Mouse (Mus musculus) C2C12 (cell line): ENCODE measurements around the gene Gm8127. TPM values are rescaled to one million over a fixed set of nuclear protein-coding genes. Genes with fewer than 3 reads are reported as not detected.
"Not testable (repeated sequence)": the region's sequence is repeated elsewhere in the genome, so short reads cannot be mapped to it uniquely, and the experiment has no call there.

Experiments
- H3K27me3 ChIP-seq: one replicate; pipeline ENCODE4 v1.6.1; 2011; ENCODE audit not compliant: control insufficient read depth, insufficient read depth, insufficient read length
- H3K36me3 ChIP-seq: one replicate; pipeline ENCODE4 v1.6.1; 2011; ENCODE audit not compliant: control insufficient read depth, insufficient read depth
- H3K4me3 ChIP-seq: one replicate; pipeline ENCODE4 v1.5.1; 2011; ENCODE audit warnings: mild to moderate bottlenecking, control low read depth; ENCODE audit not compliant: poor library complexity, insufficient read depth, severe bottlenecking
- H3K79me2 ChIP-seq: one replicate; pipeline ENCODE4 v1.6.1; 2011; ENCODE audit not compliant: control insufficient read depth, insufficient read depth
- H3K79me3 ChIP-seq: one replicate; pipeline ENCODE4 v1.6.1; 2011; ENCODE audit warnings: low read depth, control low read depth
- H3ac ChIP-seq: one replicate; pipeline ENCODE3; 2011; ENCODE audit warnings: low read depth; ENCODE audit not compliant: control insufficient read depth, insufficient read length
- polyA plus RNA-seq: library from polyadenylated mRNA; unstranded; fragments of >200 nt; fragmentation: generic; extraction: Trizol; gene quantifications from one replicate; pipeline ENCODE4 v1.2.1, GENCODE M21; 2012; ENCODE audit warnings: missing spikeins

The Gm8127 gene
- polyA plus RNA-seq, 1 experiment, result not detected

DNA sequence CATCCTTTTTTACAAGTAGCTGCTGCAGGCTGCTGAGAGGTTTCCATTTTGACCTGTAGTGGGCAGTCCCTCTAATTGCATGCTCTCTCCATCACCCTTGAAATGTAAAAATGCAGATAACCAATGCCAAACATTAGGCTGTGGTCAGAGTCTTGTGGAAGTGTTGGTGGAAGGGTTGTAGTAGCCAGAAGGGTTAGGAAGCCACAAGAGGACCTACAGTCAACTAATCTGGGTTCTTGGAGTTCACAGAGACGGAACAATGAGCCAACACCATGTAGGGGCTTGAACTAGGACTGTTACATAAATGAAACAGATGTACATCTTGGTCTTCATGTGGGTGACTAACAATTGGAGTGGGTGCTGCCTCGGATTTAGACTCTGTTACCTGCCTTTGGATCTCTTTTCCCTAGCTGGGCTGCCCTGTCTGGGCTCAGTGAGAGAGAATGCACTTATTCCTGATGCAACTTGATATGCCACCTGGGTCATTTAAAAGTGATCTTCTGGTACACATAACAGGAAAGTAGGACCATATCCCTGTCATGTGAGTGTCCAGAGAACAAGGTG lies 25.0 kb downstream of the Gm8127 start:
- not testable (repeated sequence) for H3ac ChIP-seq, H3K36me3 ChIP-seq, H3K79me2 ChIP-seq, H3K79me3 ChIP-seq, H3K27me3 ChIP-seq, H3K4me3 ChIP-seq

DNA sequence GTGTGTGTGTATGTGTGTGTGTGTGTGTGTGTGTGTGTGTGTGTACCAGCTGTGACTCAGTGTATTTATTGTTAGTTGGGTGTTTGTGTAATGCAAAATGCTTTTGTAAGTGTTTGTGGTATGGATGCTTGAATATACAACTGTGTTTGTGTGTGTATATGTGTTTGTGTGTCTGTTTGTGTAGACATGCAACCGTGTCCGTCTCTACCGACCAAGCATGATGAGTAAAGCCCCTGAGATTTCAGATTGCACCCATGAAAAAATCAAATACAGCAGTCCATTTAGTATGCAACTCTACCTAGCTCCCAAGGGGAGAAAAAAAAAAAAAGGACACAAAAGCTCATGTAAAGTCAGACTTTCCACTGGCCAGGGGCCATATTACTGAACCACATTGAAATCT lies 30.2 kb downstream of the Gm8127 start:
- not testable (repeated sequence) for H3K36me3 ChIP-seq, H3K27me3 ChIP-seq, H3ac ChIP-seq, H3K79me2 ChIP-seq, H3K4me3 ChIP-seq, H3K79me3 ChIP-seq

DNA sequence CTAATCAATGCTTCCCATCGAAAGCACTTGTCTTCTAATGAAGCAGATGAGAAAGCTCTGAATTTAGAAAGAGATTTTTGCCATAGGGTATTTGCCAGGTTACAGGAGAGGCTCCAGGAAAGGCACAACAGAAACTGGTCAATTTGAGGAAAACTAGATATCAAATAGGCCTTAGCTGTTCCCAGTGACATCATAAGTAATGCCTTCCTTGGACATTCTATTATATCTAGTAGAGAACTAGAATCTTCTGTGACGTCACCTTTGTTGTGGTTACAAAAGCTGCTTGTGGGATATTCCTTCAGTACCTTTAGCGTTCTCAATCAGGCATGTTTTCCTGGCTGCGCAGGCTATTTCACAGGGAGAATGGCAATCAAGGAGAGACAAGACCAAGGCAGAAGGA lies 35.3 kb downstream of the Gm8127 start, which contains the start of gene Gm8126:
Gm8126 (plus strand) TSS at position 301 of the 400 bp plus-strand sequence.
- H3K79me3 ChIP-seq, H3K27me3 ChIP-seq, H3K36me3 ChIP-seq, H3K79me2 ChIP-seq, H3K4me3 ChIP-seq, H3ac ChIP-seq: not testable (repeated sequence)

DNA sequence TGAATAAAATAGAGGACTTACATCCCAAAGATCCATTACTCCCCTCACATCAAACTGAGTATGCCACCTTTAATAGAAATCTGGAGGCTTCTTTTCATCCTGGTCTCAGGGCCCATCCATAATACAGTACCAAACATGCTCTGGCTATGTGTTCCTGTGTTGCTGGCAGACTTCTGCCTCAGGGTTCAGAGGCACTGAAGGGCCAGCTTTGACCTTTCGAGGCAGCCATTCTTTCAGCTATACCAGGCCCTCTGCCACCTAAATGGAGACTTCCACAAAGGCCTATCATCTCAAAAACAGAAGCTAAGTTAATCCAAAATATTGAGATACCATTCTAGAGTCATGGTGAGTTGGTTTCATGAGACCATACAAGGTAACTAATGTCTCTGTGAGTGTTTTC lies 37.1 kb downstream of the Gm8127 start:
- H3K79me2 ChIP-seq, H3K79me3 ChIP-seq, H3ac ChIP-seq, H3K4me3 ChIP-seq, H3K36me3 ChIP-seq, H3K27me3 ChIP-seq: not testable (repeated sequence)

DNA sequence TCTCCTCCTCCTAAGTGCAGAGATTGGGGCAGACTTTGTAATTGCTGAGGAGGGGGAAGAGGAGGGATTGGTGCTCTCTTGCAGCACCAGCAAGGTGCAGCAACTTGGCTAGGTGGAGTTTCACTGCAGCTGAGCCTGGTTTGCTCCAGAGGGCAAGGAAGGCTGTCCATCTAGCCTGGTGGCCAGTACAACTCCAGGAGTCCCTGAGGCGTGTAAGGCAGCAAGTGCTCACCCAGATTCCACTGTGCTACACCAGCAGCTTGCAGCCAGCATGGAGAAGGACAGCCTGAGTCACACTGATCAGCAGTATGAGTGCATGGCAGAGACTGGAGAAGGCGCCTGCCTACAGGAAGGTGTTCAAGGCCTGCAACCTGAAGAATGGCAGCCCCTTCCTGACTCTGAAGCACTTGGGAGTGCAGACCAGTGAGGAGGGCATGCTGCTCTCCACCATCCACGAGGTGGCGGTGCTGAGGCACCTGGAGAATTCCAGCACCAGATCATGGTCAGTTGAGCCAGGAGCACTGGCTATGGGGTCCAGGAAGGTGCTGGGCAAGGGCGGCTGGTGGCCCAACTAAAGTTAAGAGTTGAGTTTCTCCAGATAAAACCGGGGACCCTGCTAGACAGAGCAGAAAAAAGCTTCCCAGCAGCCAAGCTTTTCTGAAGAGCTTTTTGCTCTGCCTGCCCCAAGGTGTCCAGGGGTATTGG lies 42.9 kb downstream of the Gm8127 start:
- not testable (repeated sequence) for H3K27me3 ChIP-seq

DNA sequence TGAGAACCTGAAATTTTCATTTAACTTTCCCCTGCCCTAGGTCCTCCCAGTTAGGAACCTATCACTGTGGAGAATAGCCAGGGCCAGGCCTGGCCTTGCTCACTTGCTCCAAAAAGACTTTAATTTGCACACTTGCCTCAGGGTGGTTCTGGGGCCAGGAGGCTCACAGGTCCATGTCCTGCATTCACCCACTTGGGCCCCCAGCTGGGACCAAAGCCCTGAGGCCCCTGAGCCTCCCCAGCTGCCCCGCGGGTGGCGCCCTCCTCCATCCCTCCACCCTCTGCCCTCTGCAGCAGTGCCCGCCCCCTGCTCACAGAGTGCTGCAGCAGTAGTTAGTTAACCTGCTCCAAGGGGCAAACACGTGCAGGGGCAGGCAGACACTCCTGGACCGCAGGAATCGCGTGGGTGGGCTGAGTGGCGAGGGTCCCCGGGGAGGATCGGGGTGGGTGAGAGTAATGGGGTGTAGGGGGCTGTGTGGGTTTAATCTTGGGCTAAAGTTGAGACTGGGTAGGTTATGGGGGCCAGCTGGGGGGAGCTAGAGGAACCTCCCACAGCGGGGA lies 43.9 kb downstream of the Gm8127 start:
- not testable (repeated sequence) for H3K79me3 ChIP-seq, H3K4me3 ChIP-seq, H3ac ChIP-seq, H3K27me3 ChIP-seq, H3K36me3 ChIP-seq, H3K79me2 ChIP-seq

More for the DNA sequence above, 42.9 kb downstream of the Gm8127 start:
- H3K79me3 ChIP-seq, H3K79me2 ChIP-seq, H3K36me3 ChIP-seq, H3K4me3 ChIP-seq, H3ac ChIP-seq: not testable (repeated sequence)

Other genes with a start within 250 kb of the Gm8127 start
- gene Gm8094, start 217.2 kb downstream of the Gm8127 start, polyA plus RNA-seq, result 0.09 TPM
- gene Gm8104, start 193.2 kb downstream of the Gm8127 start, polyA plus RNA-seq, result 0.02 TPM
- not detected for gene Gm7233, start 114.0 kb downstream of the Gm8127 start, polyA plus RNA-seq
- gene Gm8122, start 58.5 kb downstream of the Gm8127 start, polyA plus RNA-seq, result not detected
- 0.22 TPM for gene Gm8126, start 35.2 kb downstream of the Gm8127 start, polyA plus RNA-seq
- 11.6 TPM for gene Gm9732, start 18.8 kb downstream of the Gm8127 start, polyA plus RNA-seq
- gene 1700001F09Rik, start 54.0 kb upstream of the Gm8127 start, polyA plus RNA-seq, result not detected
- not detected for gene Gm8138, start 122.5 kb upstream of the Gm8127 start, polyA plus RNA-seq
- 0.07 TPM for gene Gm5799, start 249.7 kb upstream of the Gm8127 start, polyA plus RNA-seq